Mouse (Mus musculus) lung, adult 2 months (tissue): ENCODE measurements around the gene Sim2.

Experiments used
- CTCF ChIP-seq: fragments of 200-500 bp; IDR thresholded peaks from 2 replicates; pipeline ENCODE4 v1.5.1; 2011; ENCODE audit warnings: mild to moderate bottlenecking, low read length, control low read depth; ENCODE audit not compliant: insufficient read depth
- POLR2A ChIP-seq: fragments of 200-500 bp; IDR thresholded peaks from 2 replicates; pipeline ENCODE4 v1.6.1; 2011; ENCODE audit warnings: low read depth, mild to moderate bottlenecking, control low read depth, low read length, borderline replicate concordance; ENCODE audit errors: extremely low read depth

DNA sequence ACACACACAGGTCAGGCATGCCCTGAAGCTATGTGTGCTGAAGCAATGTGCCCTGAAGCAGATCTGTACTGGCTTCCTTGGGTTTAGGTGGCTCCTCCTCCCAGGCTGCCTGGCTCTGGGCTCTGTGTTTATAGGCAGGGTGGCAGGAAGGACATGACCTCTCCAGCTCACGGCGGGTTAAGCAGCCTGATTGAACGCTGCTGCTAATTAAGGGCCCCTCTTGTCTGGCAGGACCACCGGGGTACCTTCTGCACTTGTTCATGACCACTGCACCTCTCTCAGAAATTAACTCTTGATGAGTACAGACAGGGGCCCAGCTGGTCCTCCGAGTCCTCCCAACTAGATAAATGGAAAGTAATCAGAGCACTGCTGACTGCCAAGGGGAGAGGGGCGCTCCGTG, 79.5 kb downstream of the Sim2 start:
- TF ChIP-seq CTCF, result no peak
- no peak for TF ChIP-seq POLR2A
